Mouse (Mus musculus): ENCODE measurements around the gene D5Ertd577e. TPM values are rescaled to one million over a fixed set of nuclear protein-coding genes. Genes with fewer than 3 reads are reported as not detected.
"Not testable (repeated sequence)": the region's sequence is repeated elsewhere in the genome, so short reads cannot be mapped to it uniquely, and the experiment has no call there.

D5Ertd577e gene
- polyA plus RNA-seq (2015; fragmentation: Nextera tagmentation; extraction: Ambion mirVana): not detected in 2 replicates

DNA sequence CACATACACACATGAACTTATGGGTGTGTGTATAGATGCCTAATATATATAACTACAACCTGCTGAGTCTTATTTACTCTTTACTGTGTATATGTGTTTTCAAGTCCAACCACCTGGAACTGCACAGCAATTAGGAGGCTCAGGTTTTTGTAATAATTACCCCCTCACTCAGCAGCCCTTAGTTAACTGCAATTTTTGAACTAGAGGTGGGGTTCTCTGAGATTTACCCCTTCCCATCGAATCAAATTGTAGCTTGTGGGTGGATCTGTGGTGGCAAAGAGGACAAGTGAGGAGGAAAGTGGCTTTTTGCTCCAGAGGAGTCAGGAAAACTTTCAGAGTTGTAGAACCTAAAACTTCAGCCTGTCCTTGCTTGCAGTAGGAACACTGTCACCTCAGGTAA, at the start of gene D5Ertd577e:
Gene D5Ertd577e (plus strand): TSS at position 301 of the 400 bp plus-strand sequence.
- WGBS: 30% methylated on average over 1 of the region's 1 CpGs
- not testable (repeated sequence) for H3K9me3 ChIP-seq (ENCODE audit: low read length); H3K27ac ChIP-seq (ENCODE audit: low read length); H3K36me3 ChIP-seq (ENCODE audit: insufficient read depth, low read length); H3K9ac ChIP-seq (replicated peaks; ENCODE audit: low read length); H3K27me3 ChIP-seq (ENCODE audit: insufficient read depth, low read length); H3K4me2 ChIP-seq (replicated peaks; ENCODE audit: low read depth, low read length); H3K4me1 ChIP-seq (ENCODE audit: insufficient read depth, low read length); H3K4me3 ChIP-seq (ENCODE audit: low read length); ATAC-seq (ENCODE audit: low FRiP score, low TSS enrichment)

DNA sequence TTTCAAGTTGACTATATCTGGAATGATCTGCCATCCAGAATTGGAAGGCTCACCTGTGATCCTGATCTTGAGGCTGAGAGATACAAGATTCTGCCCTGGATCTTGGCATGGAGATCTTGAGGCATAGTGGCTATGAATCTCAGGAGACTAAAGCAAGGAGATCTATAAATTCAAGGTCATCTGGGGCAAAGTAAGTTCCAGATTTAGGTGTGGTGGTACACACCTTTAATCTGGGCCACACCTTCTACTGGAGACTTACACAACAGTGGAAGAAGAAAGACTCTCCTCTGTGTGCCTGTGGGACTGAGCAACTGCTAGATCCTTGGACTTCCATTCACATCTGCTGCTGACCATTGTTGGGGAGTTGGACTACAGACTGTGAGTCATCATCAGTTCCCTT, 53.9 kb downstream of the D5Ertd577e start, which contains the start of gene Gm3286:
Gene Gm3286 (plus strand): TSS at position 301 of the 400 bp plus-strand sequence.
- H3K9ac ChIP-seq (replicated peaks; ENCODE audit: low read length); H3K4me2 ChIP-seq (replicated peaks; ENCODE audit: low read depth, low read length); H3K9me3 ChIP-seq (ENCODE audit: low read length); H3K36me3 ChIP-seq (ENCODE audit: insufficient read depth, low read length); H3K4me1 ChIP-seq (ENCODE audit: insufficient read depth, low read length); H3K4me3 ChIP-seq (ENCODE audit: low read length); ATAC-seq (ENCODE audit: low FRiP score, low TSS enrichment); H3K27me3 ChIP-seq (ENCODE audit: insufficient read depth, low read length); H3K27ac ChIP-seq (ENCODE audit: low read length): not testable (repeated sequence)

Other genes starting within 250 kb of the D5Ertd577e start
- not detected in 2 replicates for gene Gm10424, start 184.0 kb upstream of the D5Ertd577e start, polyA plus RNA-seq (2015; fragmentation: Nextera tagmentation; extraction: Ambion mirVana)
- not detected in 2 replicates for gene Gm3259, start 150.9 kb upstream of the D5Ertd577e start, polyA plus RNA-seq (2015; fragmentation: Nextera tagmentation; extraction: Ambion mirVana)
- gene Gm3286, start 54.0 kb downstream of the D5Ertd577e start, polyA plus RNA-seq (2015; fragmentation: Nextera tagmentation; extraction: Ambion mirVana): not detected in 2 replicates
- not detected in 2 replicates for gene Gm7971, start 138.1 kb downstream of the D5Ertd577e start, polyA plus RNA-seq (2015; fragmentation: Nextera tagmentation; extraction: Ambion mirVana)

All from kidney, embryonic 16.5 days (tissue).